Mouse (Mus musculus) spleen, adult 2 months (tissue): Measurements from ENCODE around the gene Atxn7l2.

ENCODE experiments used
- CTCF ChIP-seq: fragments of 200-500 bp; IDR thresholded peaks from 2 replicates; pipeline ENCODE4 v1.5.1; 2011; ENCODE audit warnings: mild to moderate bottlenecking, inconsistent platforms; ENCODE audit not compliant: insufficient read depth, insufficient read length, insufficient replicate concordance; ENCODE audit errors: extremely low read depth
- POLR2A ChIP-seq: fragments of 200-500 bp; IDR thresholded peaks from 2 replicates; pipeline ENCODE4 v1.6.1; 2011; ENCODE audit warnings: low read depth, low read length, inconsistent platforms

DNA sequence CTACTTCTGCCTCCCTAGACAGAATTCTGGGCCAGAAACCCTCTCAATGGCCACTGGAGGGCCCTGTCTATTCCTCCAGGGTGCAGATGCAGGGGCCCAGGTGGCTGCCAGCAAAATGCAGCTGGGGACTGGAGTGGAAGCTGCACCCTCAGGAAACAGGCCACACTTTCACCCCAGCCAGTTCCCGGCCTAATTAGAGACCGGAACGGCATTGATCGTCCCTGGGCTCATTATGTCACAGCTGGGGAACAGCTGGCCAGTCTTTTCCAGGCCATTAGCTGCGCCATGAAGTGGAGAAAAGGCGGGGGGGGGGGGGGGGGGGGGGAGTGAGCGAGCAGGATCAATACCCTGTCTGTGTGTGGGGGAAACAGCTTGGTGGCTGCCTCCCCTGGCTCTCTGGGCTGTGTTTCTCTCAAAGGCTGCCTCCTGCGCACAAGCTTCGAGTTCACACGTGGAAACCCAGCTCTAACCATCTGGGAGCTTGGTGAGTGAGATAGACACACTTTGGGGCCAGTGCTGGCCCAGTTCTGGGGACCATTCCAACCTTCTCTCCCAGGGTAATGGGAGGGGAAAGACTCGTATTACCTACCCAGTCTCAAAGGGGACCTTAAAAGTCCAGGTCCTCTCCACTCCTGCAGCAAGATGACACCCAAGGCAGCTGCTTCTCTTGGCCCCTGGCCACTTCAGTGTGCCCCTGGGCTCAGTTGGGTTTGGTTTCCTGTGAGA, 44.1 kb downstream of the Atxn7l2 start:
- TF ChIP-seq CTCF (no peak), POLR2A (no peak)
